Mouse (Mus musculus): ENCODE data around the gene Peli2. TPM values are rescaled to one million over a fixed set of nuclear protein-coding genes. Genes with fewer than 3 reads are reported as not detected.

The Peli2 gene
- total RNA-seq, 2 experiments from 2014 or later: 28.0 to 28.5 TPM

DNA sequence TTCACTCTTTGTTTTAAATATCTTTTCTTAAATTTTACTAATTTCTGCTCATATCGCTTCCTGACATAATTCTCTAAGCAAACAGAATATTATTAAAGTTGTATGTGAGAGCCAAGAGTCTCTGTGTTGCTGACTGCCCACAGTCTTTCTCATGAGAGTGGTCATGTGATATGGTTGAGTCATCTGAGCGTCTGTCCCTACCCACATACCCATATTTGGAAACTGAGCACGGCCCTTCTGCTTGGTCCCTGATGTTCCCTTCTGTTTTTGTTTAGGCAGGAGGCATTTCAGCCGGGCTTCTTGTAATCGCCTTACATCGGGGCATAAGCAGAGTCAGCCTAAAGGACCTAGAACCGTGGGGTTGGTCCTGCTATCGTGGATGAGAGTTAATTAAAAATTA is 68.7 kb downstream of the Peli2 start:
- no peak for DNase-seq

DNA sequence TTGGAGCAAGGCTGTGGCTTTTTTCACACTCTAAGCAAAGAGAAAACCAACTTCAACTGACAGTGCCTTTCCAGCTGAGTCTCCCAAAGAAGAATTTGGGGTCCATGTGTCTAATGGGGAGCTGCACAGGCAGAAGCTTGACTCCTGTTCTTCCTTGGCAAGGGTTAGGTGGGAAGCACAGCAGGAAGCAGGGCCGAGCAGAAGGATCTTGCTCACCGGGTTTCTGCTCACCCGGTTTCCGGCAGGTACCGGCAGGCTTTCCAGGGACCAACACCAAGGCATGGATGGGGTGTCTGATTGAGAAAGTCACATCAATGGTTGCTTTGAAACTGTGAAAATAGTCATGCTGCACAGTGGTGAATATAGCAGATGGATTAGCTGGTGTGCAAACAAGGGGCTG is 70.3 kb downstream of the Peli2 start:
- no peak for DNase-seq

DNA sequence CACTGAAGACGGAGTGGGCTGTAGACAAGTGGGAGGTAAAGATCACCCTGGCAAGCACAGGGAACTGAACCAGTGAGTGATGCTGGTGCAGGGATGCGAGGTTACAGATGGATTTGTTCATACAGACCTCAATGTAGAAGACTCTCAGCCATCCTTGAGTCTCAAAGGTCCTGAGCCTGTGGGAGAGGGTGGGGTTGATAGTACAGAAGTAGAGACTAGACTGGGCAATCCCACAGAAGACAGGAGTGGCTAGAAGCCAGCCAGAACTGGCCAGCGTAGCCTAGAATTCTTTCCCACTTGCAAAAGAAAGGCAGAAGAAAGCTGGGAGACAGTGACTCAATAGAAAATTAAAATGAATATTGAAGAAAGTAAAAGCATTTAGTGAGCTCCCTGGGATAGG is 71.3 kb downstream of the Peli2 start:
- DNase-seq: no peak

DNA sequence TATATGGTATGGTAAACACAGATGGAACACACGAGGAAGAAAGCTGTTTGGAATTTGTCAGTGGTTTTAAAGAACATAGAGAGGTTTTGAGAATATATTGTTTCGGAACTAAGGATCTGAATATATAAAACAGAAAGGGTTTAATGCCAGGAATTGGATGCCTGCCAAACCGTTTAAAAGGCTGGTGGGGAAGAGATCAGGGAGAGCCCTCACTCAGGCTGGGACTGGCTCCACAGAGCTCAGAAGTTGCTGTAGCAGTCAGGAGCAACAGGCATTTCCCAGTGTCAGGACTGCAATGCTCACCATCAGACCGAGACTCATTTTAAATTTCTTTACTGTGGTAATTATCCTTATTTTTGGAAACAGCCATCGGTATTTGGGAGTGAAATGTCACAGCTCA is 76.2 kb downstream of the Peli2 start:
- DNase-seq: no peak

DNA sequence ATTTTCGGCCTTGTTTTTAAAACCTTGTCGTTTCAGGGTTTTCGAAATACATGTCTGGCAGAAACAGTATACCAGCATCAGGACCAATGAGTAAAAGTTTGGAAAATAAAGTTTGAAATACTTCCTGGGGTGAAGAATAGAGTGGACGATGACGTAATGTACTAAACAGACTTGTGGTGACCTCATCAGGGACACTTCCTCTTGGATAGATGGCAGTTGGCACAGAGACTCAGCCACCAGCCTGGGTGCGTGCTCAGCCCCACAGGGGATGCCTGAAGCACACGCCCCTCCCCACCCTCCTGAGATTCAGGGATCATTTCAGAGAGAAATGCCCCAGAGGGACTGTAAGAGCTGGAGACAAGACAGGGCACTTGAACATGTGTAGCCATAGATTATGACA is 76.7 kb downstream of the Peli2 start:
- no peak for DNase-seq

DNA sequence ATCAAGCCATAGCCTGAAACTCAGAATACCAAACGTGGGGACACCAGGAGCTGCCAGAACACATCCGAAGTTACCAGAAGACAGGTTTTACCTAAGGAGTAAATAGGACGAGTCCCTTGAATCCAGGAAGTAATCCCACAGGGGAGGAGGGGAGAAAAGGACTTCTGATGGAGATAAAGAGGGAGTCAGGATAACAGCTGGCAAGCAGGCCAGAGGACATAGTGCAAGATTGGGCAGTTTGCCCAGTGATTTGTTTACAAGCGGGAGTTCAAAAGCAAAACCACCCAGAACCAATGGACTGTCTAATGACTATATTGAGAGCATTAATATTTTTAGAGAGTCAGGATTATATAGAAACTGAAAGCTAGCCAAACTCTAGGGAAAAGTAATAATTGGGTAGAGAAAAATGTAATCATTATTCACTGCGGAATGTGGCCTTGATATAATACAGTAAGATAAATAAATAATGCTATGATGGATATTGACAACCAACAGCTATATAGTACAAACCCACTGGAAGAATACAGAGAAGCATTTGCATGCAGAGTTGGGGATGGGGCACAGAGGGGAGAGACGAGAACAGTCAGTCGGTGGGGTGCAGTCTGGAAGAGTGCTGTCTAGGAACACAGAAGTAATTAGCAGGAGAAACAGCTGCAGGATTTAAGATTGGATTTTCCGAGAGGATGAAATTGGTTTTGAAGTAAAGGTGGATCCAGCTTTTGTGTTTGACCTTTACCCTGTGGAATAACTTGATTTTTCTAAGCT is 77.7 kb downstream of the Peli2 start:
- DNase-seq: no peak

DNA sequence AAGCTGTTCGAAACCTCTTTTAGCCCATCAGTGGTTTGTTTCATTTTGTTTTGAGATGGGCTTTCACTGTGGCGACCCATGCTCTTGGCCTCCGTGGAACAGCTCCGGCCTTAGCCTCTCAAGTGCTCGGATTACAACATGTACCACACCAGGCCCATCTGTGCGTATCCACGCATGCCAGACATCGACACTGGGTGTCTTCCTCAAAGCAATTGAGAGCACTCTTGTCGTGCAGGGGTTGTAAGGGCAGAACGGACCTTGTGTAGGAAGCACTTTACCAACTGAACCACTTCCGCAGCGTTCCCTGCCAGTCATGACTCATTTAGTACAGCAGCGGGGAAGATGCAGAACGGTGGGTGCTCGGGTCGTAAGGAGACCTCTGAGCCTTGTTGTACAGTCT is 78.3 kb downstream of the Peli2 start:
- DNase-seq: no peak

DNA sequence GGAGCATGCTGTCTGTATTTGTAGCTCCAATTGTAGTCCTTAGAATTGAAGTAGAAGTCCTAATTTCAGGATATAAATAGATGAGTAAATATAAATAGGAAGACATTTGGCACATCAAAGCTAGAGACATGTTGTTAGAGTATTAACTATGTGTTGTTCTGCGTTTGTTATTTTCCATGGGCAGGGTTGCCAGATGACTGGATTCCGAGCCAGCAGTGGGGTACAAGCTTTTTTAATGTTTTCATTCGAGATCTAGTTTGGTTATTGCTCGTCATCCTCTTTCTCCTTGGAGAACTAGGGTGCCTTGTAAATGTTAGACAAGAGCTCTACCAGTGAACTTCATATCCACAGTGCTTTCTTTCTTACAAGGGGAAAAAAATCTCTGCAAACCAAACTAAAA is 78.9 kb downstream of the Peli2 start:
- no peak for DNase-seq

DNA sequence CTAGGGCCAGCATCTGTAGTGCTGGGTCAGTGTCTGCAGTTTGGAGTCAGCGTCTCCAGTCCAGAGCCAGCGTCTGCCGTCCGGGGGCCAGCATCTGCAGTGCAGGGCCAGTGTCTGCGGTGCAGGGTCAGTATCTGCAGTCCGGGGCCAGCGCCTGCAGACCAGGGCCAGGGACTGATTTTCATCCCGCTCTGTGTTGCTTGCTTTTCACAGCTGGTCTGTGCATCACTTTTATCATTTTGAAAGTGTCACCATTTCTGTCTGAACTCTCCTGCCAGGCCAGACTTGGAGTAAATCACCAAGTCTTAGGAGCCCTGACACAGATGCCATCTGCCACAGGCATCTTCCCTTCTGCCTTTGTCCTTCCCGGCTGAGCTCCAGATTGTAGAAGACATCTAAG is 79.7 kb downstream of the Peli2 start:
- no peak for DNase-seq

DNA sequence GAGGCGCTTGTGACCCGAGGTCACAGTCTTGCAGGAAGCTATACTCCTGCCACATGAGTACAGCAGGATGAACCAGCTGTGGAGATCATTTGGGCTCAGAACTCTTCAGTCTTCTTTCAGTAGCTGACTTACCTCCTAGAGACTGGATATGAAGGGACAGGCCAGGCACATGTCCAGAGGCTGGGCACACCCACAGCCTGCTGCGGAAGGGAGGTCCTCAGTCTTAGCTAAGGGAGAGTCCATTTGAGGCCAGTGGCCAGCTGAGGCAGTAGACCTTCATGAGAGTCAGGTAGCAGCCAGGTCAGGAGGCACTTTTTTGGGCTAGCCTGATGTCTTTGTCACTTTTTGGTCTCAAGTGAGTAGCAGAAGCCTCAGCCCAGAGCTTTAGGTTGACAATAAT is 80.2 kb downstream of the Peli2 start:
- DNase-seq: no peak

DNA sequence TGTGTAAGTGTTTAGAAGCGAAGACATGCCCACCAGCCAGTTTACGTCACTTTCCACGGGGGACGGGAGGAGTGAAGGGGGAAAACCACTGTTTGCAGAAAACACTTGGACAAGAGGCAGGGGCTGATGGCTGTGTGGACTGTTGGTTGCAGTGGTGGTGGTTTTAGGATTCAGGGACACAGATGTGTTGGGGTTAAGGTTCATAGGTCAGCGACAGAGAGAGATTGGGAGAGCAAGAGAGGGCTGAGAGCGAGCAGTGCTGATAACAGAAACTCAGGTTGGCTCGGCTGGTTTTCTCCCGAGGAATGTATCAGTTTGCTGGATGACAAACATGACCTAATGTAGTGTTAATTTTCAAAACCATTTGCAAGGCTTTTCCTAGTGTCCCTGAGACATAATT is 80.8 kb downstream of the Peli2 start:
- no peak for DNase-seq

DNA sequence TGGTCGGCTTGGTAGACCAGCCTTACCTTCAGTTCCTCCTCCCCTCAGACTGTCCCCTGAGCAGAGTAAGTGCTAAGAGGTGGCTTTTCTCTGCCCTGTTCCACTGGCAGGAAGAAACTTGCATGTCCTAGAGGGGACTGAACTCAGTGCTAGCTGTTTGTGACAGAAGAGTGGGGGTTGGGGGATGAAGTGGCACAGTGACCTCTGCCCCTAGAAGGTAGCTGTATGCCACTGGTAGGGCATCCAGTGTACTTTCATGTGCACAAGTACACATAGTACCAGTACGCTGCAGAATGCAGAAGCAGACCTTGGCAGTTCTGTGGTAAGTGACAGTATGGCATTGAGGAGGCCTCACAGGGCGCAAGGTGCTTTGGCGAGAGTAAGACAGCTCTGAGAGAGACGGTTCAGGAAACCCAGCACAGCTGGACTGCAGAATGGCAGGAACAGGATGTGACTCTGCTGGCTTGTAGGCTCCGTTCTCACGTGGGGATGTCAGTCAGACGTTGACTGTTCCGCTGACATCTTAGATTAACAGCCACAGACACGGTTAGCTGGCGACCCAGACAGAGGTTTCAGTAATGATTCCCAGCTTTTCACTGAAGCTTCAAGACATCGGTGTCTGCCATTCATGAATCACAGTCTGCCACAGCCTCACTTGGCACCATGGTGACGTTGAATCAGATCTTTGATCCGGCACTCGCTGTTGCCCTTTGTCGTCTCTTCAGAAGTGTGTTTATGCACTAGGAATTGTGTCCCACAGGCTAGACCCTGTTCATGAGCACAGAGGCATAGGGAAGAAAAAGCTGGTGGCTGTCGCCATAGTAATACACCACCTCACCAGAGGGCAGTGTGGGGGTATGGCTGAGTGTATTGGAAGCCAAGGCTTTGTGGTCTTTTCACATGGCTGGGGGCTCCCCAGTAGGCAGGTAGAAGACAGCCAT is 81.7 kb downstream of the Peli2 start:
- DNase-seq: no peak

DNA sequence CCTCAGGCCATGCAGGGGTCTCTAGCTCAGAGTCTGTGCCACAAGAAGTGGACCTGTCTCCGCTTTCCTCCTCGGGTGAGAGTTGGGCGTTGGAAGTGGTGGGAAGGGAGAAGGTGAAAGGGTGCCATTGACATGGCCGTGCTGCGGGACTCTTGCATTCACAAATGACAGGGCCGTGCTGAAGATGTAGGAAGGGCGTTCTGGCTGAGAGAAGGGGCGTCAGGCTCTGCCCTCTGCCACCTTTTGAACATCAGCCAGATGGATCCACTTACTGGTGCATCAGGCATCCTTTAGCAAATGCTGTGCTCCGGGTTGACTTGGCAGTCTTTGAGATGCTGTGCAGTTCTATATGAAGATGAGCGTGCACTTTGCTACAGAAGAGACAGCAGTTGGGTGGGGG is 84.4 kb downstream of the Peli2 start:
- DNase-seq: no peak

DNA sequence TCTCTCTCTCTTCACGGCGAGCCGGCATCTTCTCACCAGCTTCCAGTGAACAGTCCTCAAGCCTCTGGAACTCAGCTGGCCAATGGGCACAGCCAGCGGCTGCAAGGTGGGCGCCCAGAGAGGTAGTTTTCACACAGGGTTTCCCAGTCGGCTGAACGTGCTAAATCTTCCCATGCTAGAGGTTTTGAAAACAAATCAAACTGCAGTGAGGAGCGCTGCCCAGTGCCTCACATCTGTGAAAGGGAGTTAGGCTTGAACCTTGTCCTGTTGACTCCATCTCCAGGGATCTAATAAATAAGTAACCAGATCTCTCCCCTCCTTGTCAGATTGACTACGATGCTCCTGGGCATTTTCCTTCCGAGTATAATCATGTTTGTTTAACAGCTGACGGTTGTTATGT is 85.0 kb downstream of the Peli2 start:
- DNase-seq: no peak

DNA sequence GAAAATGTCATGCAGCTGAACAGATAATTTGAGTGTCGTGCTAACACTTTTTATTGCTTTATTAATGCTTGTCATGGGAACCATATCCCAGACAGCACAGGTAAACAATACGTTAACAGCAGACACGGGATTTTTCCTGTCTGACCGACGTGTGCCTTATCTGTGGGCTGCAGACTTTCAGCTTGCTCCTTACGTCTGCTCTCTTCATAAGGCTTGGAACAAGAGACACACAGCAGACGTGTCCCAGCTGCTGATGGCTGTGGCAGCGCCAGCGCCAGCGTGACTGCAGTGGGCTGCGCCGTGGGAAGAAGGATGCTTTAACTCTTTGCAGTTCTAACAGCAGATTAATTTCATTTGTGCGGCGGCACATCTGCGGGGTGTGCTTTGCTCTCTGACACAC is 86.5 kb downstream of the Peli2 start:
- DNase-seq: no peak

DNA sequence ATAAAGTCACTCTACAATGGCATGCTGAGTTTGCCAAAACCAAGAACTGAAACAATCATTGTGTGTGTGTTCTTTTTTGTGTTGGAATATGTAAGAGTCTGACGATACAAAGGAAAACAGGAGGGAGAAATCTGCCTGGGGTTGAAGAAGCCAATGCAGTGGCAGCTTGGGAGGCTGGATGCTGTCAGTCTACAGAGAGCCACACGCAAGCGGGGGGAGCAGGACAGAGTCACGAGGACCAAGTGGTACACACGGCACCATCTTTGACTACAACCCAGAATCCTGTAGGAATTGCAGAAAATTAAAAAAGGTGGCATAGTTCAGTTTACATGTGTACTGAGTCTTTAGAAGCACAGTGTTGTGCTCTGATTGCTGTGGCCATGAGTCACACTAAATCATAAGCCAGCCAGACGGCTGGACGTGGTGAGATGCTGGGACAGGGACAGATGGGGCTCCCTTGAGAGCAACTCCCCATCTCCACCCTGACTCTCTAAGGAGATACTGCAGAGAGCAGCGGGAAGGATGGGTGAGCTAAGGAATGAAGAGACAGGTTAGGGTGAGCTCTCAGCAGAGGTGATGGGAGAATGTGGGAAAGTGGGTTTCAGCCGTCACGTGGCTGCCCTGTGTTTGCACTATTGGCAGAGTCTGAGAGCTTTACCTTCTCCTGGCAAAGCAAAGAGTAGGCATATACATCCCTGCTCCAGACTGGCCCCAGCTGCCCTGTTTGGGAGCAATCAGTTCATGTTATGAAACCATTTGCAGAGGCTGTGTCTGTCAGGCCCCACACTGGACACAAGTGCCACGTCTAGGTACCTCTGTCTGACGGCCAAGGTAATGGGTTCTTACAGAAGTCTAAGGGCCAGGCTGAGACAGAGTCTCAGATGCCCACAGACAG is 87.4 kb downstream of the Peli2 start:
- no peak for DNase-seq

DNA sequence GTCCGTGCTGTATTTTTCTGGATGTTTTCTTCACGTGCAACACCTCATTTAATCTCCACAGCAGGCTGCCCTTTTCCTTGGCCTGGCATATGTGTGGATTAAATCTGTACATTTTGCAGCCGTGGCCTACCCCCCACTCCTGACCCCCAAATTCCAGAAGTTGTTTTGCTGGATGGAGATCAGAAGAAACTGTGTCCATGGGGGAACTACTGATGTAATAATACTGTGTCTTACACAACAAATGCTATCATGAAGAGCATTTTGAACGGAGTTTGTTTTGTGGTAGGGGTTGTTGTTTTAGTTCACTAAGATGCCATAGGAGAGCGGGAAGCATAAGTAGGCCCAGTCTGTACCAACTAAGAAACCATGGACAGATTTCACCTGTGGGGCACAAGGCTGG is 88.8 kb downstream of the Peli2 start:
- DNase-seq: no peak

DNA sequence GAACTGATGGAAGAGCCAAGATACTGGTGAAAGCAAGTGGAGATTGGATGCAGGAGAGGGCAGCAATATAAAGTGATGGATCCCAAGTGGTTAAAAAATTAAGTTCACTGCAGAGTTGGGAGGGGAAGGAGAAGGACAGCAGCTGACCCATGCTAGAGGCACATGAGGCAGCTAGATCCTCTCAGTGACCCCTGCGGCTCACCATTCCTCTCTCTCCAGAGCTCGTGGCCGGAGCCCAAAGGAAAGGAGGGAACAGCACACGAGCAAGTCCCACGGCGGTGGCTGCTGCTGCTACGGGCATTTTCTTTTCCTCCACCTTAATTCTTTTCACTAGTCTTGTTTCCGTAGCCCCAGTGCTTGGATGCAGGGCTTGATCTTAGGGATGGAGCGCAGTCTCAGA is 89.5 kb downstream of the Peli2 start:
- no peak for DNase-seq

DNA sequence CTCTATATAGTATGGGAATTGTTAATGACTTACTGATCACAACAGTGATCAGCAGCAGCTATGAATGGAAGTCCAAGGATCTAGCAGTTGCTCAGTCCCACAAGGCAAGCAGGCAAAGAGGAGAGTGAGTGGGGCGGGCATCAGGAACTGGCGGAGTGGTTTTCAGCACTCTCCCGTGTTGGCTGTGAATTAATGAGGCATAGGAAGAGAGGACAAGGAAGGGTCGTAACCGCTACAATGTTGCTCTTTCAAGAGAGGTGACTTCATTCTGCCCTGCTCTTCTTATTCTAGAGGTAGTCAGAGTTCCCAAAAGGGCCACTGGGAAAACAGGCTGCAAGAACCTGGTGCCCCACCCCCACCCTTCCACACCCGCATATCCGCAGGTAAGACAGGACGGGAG is 90.9 kb downstream of the Peli2 start:
- DNase-seq: no peak

DNA sequence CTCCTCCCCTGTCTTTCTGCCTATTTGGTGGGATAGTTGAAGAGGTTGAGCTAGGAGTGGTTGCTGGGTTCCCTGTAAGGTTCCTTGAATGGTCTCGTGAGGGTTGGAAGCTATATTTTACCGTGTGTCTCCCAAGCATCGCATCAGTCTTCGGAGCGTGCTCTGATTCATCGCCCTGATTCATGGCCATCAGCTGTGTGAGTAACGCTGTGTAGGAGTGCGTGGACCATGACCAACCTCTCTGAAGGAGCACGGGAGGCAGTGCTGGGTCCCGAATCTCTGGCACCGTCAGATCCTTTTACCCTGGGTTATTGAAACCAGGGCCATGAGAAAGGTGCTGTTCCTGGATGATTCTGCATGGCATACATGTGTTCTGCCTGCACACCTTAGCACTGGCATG is 92.2 kb downstream of the Peli2 start:
- DNase-seq: peak; percentile 65 to 68

DNA sequence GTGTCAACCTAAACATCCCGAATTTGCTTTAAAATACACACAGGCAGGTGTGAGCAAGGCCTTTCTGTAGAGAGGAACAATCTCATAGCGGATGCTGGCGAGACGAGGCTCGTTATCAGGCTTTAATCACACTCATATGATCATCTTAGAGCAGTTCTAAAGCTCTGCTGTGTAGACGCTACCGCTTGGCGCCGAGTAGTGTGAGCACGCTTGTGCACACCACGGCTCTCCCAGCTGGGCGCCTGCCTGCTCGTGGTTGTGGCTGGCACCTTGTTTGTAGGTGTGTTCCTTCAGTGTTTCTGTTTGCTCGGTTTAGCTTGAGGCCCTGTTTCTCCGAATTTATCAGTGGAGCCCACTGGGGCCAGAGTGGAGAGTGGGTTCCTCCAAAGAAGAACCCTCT is 93.0 kb downstream of the Peli2 start:
- no peak for DNase-seq

DNA sequence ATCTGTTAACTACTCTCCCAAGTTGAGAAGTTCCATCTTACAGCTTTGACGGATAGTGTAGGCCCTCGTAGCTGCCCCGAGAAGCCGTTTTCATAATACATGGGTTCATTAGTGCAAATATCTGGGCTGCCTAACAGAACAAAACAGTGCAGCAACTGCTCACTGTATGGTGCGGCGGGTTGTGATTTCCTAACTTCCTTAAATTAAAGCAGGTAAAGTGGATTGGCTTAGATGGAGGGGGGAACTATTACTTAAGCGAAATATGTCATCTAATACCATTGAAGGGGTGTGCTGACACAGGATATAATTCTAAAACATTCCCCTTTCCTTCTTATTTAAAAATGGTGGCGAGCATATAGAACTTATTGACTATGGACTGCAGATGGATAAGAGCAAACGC is 101.4 kb downstream of the Peli2 start:
- DNase-seq: no peak

DNA sequence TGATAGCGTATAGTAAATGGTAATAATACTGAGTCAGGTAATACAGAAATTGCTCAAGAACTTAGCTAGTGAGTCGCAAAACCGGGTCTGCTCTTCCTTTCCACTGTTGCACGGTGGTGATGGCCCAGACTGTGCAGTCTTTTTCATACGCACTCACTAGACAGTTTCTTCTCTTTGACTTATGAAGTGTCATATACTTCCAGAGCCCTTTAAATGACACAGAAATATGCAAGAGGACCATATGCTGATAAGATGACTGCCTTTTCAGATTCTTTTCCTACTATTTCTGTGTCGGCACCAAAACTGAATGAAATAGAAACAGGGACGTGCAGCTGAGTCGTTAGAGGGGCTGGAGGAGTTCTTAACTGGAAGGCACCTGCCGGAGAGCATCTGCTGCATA is 102.1 kb downstream of the Peli2 start:
- no peak for DNase-seq

All from adrenal gland, postnatal 36 days (tissue).